Mouse (Mus musculus) heart, embryonic 15.5 days (tissue): Measurements from ENCODE around the gene Rora. TPM values are rescaled to one million over a fixed set of nuclear protein-coding genes. Genes with fewer than 3 reads are reported as not detected.

Experiments
- ATAC-seq: fragments of 200-750 bp; cut with Nextera tagmentation; replicated peaks from 2 replicates; pipeline ENCODE4 v1.8.0; 2017; ENCODE audit warnings: low read depth, moderate TSS enrichment; ENCODE audit not compliant: insufficient number of reproducible peaks, insufficient read depth, low FRiP score
- H3K27ac ChIP-seq: fragments of 300-500 bp; sonication (generic); 2 replicates; pipeline ENCODE4 v1.5.1; 2015; ENCODE audit warnings: mild to moderate bottlenecking, inconsistent platforms
- H3K27me3 ChIP-seq: fragments of 300-500 bp; sonication (generic); 2 replicates; pipeline ENCODE4 v1.6.1; 2015; ENCODE audit warnings: inconsistent platforms
- H3K36me3 ChIP-seq: fragments of 300-500 bp; sonication (generic); 2 replicates; pipeline ENCODE4 v1.6.1; 2015; ENCODE audit warnings: mild to moderate bottlenecking, inconsistent platforms
- H3K4me1 ChIP-seq: fragments of 300-500 bp; sonication (generic); replicated peaks from 2 replicates; pipeline ENCODE4 v1.6.1; 2015; ENCODE audit warnings: inconsistent platforms
- H3K4me2 ChIP-seq: fragments of 300-500 bp; sonication (generic); 2 replicates; pipeline ENCODE4 v1.6.1; 2015; ENCODE audit warnings: inconsistent platforms, mild to moderate bottlenecking, moderate library complexity
- H3K4me3 ChIP-seq: fragments of 300-500 bp; sonication (generic); 2 replicates; pipeline ENCODE4 v1.5.1; 2015; ENCODE audit warnings: mild to moderate bottlenecking, inconsistent platforms
- H3K9ac ChIP-seq: fragments of 300-500 bp; sonication (generic); 2 replicates; pipeline ENCODE4 v1.6.1; 2015; ENCODE audit warnings: mild to moderate bottlenecking, inconsistent platforms
- H3K9me3 ChIP-seq: fragments of 300-500 bp; sonication (generic); replicated peaks from 2 replicates; pipeline ENCODE4 v1.6.1; 2016; ENCODE audit warnings: inconsistent platforms
- WGBS: fragments of 180-500 bp; shearing (Covaris S2); methylation state at CpG from one replicate; pipeline ENCODE4 v1.1.7; 2015; ENCODE audit warnings: mixed read lengths; 5-methylcytosine and 5-hydroxymethylcytosine counted together
- polyA plus RNA-seq: library from polyadenylated mRNA; unstranded; fragments of >200 nt; fragmentation: Nextera tagmentation; extraction: Ambion mirVana; gene quantifications from 2 replicates; pipeline ENCODE4 v1.2.1, GENCODE M21; 2015

Gene Rora
- polyA plus RNA-seq, 1 experiment from 2014 or later: 7.3 TPM

DNA sequence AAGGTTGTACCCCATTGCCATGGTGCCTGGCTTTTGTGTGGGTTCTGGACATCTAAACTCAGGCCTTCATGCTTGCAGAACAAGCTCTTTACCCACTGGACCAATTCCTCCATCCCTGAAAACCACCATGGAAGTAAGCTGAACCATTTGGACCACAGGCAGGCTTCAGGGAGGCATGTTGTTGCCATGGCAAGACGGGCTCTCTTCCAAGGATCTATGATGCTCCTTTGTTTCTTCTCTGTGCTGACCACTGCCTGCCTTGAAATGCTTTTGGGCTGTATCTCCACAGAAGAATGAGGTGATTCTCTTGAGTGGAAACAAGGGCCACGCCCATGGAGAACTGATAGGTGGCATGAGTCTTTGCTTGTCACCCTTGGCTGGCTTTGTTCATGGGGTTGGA, 473.0 kb downstream of the Rora start:
- no peak overlapping the region for H3K27ac ChIP-seq
- no peak for ATAC-seq
- H3K4me3 ChIP-seq: no peak overlapping the region
- H3K4me1 ChIP-seq: peaks cover 30% of the 10 kb centered on the region
- WGBS: 89% methylated on average over 2 of the region's 2 CpGs
- H3K36me3 ChIP-seq: no peaks in the 10 kb centered on the region
- no peak overlapping the region for H3K4me2 ChIP-seq
- no peak overlapping the region for H3K9ac ChIP-seq
- H3K9me3 ChIP-seq: no peaks in the 10 kb centered on the region
- H3K27me3 ChIP-seq: peaks cover 5% of the 10 kb centered on the region; the same call in 1 of the 2 replicates

DNA sequence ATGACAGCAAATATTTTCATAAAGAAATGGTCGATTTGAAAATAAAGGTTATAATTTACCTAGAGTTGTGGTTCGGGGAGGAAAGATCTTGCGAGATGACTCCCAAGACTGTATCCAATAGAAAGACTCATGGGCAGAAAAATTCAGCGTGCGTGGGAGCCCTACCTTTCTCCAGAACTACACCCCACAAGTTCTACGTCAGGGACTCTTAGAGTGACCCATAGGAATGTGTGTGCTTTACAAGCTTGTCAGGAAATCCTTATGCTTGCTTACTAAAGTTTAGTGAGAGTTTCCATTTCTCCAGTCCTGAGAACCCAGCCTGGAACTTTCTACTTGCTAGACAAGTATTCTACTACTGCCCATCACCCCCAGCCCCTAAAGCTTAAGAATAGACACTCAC, 474.7 kb downstream of the Rora start:
- Histone ChIP-seq H3K9me3 (no peaks in the 10 kb centered on the region), H3K27me3 (peaks cover 5% of the 10 kb centered on the region; the same call in 1 of the 2 replicates), H3K4me1 (peaks cover 30% of the 10 kb centered on the region), H3K9ac (no peak overlapping the region), H3K36me3 (no peaks in the 10 kb centered on the region), H3K4me3 (no peak overlapping the region), H3K4me2 (0 out of 2 replicates have a peak overlapping the region, but pooled peaks have one; percentile 11), H3K27ac (peak overlapping the region; percentile 24; the same call in 1 of the 2 replicates)
- 56% methylated on average over 6 of the region's 6 CpGs for WGBS
- ATAC-seq: no peak

DNA sequence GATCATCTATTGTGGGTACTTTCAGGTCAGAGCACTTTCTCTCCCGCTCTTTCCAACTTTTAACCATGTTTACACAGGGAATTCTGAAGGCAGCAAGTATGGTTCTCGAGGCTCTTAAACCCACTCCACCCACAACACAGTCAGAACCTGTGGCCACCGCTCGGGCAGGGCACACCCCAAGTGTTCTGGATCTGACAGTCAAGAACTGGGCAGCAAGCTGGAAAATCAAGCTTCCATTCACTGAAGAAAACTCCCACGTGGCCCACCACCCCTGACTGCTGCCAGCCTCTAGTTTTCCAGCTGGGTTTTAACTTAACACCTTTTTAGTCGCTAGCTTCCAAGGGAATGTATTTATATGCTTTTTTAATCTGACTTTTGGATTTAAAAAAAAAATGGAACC, 479.4 kb downstream of the Rora start:
- Histone ChIP-seq H3K4me1 (peaks cover 19% of the 10 kb centered on the region), H3K27ac (no peak overlapping the region), H3K4me3 (no peak overlapping the region), H3K9ac (no peak overlapping the region), H3K27me3 (peaks cover 31% of the 10 kb centered on the region), H3K9me3 (no peaks in the 10 kb centered on the region), H3K4me2 (no peak overlapping the region), H3K36me3 (no peaks in the 10 kb centered on the region)
- 76% methylated on average over 6 of the region's 6 CpGs for WGBS
- no peak for ATAC-seq

DNA sequence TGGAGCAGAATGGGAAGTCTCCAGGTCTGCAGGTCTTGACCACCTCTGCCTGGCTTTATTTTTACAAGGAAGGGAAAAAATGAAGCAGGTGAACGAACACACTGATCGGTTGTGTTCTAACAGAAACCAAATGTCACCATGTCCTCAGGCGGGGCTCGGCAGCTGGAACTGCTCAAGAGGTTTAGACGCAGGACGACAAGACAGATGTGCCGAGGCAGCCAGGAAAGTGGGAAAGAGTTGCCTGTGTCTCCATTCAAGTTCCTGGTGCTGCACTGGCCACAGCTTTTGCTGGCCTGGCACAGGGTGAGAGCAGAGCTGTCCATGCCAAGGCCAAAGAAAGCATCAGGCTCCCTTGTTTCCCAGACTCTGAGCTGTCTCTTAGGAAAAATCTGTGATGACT, 480.1 kb downstream of the Rora start:
- Histone ChIP-seq H3K4me3 (no peak overlapping the region), H3K36me3 (no peaks in the 10 kb centered on the region), H3K27me3 (peaks cover 31% of the 10 kb centered on the region), H3K9me3 (no peaks in the 10 kb centered on the region), H3K27ac (peak overlapping the region; percentile 14; the same call in 1 of the 2 replicates), H3K4me2 (no peak overlapping the region), H3K4me1 (peaks cover 17% of the 10 kb centered on the region), H3K9ac (no peak overlapping the region)
- 40% methylated on average over 7 of the region's 7 CpGs for WGBS
- ATAC-seq: no peak

DNA sequence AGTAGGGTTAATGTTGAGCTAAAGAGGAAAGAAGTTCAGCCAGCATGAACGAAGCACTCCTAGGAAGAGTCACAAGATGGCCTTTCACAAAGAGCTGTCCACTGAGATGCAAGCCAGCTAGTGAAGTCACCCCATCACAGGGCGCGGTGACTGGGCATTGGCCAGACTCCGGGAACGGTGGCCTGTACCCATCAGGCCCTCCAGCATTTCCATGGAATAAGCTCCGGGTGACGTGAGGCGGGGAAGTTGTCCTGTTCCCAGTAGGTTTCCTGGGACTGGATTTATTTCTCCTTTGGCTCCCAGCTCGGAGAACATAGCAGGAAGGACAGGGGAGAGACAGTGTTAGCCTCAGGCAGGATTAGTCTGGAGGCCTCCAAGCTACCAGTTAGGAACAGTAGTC, 481.0 kb downstream of the Rora start:
- Histone ChIP-seq H3K27me3 (peaks cover 31% of the 10 kb centered on the region), H3K4me3 (no peak overlapping the region), H3K9me3 (no peaks in the 10 kb centered on the region), H3K27ac (no peak overlapping the region), H3K9ac (no peak overlapping the region), H3K4me1 (peaks cover 9% of the 10 kb centered on the region; the same call in 1 of the 2 replicates), H3K4me2 (no peak overlapping the region), H3K36me3 (no peaks in the 10 kb centered on the region)
- 80% methylated on average over 9 of the region's 9 CpGs for WGBS
- no peak for ATAC-seq

DNA sequence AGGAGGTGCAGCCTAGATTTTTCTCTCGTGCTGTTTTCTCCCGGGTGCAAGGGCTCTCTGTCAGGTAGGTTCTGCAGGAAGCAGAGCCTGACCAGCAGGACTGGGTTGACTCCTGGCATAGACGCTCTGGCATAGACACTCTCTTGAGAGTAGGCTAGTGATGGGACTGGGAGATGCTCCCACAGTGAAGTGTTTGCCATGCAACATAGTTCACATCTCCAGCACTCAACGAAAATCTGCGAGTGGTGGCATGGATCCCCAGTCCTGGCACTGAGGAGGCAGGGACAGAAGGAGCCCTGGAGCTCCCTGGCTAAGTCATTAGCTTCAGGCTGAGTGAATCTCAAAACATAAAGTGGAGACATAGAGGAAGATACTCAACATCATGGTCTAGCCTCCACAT, 483.2 kb downstream of the Rora start:
- Histone ChIP-seq H3K4me2 (no peak overlapping the region), H3K36me3 (no peaks in the 10 kb centered on the region), H3K9me3 (no peaks in the 10 kb centered on the region), H3K4me3 (no peak overlapping the region), H3K27ac (no peak overlapping the region), H3K27me3 (peaks cover 25% of the 10 kb centered on the region), H3K9ac (no peak overlapping the region), H3K4me1 (peaks cover 9% of the 10 kb centered on the region; the same call in 1 of the 2 replicates)
- no peak for ATAC-seq
- 85% methylated on average over 5 of the region's 5 CpGs for WGBS

DNA sequence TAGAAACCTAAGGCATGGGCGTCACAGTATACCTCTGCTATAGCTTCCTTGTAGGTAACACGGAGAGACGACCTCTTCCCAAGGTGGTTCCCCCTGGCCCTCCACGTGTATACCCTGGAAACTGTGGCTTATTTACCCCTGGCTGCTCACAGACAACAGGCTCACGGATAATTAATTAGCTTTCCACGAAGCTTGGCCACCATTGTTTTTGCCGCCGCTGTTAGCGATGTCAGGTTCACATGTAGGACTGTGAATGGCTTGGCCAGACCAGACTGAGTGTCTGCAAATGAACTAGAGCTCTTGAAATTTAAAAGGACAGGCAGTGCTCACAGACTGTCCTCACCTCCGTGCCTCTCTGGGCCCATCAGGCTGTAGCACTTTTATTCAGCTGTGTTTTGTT, 483.8 kb downstream of the Rora start:
- peaks cover 9% of the 10 kb centered on the region; the same call in 1 of the 2 replicates for H3K4me1 ChIP-seq
- no peak overlapping the region for H3K9ac ChIP-seq
- 71% methylated on average over 10 of the region's 10 CpGs for WGBS
- H3K36me3 ChIP-seq: no peaks in the 10 kb centered on the region
- H3K4me3 ChIP-seq: no peak overlapping the region
- peaks cover 25% of the 10 kb centered on the region for H3K27me3 ChIP-seq
- ATAC-seq: no peak
- no peaks in the 10 kb centered on the region for H3K9me3 ChIP-seq
- H3K27ac ChIP-seq: no peak overlapping the region
- no peak overlapping the region for H3K4me2 ChIP-seq

DNA sequence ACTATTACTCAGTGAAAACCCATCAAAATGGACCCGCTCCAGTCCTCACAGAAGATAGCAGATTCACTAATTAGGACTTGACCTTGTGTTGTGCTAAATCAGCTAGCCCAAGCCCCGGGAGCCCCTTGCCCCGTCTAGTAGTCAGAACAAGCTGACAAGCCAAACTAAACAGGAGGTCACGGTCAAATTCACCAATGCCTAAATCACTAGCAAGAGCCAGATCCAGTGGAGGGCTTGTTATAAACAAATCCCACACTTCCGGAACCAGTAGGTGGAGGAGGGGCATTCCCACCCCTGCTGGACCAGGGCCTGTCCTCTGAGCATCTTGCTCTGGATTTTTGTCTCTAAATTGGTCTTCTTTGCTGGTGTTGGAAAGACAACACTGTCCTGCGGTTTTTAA, 486.6 kb downstream of the Rora start:
- Histone ChIP-seq H3K4me3 (no peak overlapping the region), H3K4me2 (no peak overlapping the region), H3K36me3 (no peaks in the 10 kb centered on the region), H3K9ac (no peak overlapping the region), H3K27me3 (peaks cover 18% of the 10 kb centered on the region), H3K27ac (no peak overlapping the region), H3K4me1 (0 out of 2 replicates have a peak, but pooled peaks cover 3% of the 10 kb centered on the region), H3K9me3 (no peaks in the 10 kb centered on the region; the same call in 1 of the 2 replicates)
- no peak for ATAC-seq
- WGBS: 68% methylated on average over 6 of the region's 6 CpGs

DNA sequence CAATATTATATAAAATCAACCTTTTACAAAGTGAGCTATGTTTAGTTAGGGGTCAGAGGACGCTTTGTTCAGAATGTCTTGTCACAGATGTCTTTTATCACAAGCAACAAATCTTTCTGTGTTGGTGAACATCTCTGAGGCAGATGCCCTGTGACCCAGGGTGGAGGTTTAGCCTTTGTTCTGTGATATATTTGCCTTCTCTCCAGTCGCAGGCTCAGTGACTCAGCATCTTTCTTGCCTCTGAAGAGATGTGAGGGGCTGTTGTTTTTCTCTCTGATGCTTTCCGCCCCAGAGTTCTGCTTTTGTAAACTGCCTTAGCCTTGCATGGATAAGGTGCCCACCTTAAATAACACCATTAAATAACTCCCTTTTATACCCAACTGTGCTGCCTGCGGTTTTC, 488.3 kb downstream of the Rora start:
- Histone ChIP-seq H3K4me1 (0 out of 2 replicates have a peak, but pooled peaks cover 3% of the 10 kb centered on the region), H3K4me3 (no peak overlapping the region), H3K27me3 (peaks cover 1% of the 10 kb centered on the region; the same call in 1 of the 2 replicates), H3K36me3 (no peaks in the 10 kb centered on the region), H3K9me3 (peaks cover 6% of the 10 kb centered on the region; the same call in 1 of the 2 replicates), H3K4me2 (no peak overlapping the region), H3K9ac (no peak overlapping the region), H3K27ac (no peak overlapping the region)
- no peak for ATAC-seq
- 73% methylated on average over 4 of the region's 4 CpGs for WGBS

DNA sequence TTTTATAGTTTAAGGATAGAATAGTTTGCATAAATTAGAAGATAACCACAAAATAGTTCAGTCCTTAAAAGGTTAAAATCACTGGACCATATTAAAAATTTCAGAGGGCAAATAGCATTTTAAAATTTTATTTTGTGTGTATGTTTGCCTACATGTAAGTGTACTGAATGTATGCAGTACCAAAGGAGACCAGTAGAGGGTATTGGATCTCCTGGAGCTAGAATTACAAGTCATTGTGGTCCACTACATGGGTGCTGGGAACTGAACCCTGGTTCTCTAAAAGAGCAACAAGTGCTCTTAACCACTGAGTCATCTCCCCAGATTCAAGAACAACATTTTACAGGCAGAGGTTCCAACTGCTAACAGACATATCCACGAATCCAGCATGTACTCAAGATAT, 493.4 kb downstream of the Rora start:
- Histone ChIP-seq H3K4me3 (no peak overlapping the region), H3K4me1 (0 out of 2 replicates have a peak, but pooled peaks cover 2% of the 10 kb centered on the region), H3K9me3 (peaks cover 6% of the 10 kb centered on the region; the same call in 1 of the 2 replicates), H3K27me3 (no peaks in the 10 kb centered on the region), H3K27ac (no peak overlapping the region), H3K4me2 (no peak overlapping the region), H3K9ac (no peak overlapping the region), H3K36me3 (no peaks in the 10 kb centered on the region)
- no peak for ATAC-seq
- WGBS: 79% methylated on average over 1 of the region's 1 CpGs

DNA sequence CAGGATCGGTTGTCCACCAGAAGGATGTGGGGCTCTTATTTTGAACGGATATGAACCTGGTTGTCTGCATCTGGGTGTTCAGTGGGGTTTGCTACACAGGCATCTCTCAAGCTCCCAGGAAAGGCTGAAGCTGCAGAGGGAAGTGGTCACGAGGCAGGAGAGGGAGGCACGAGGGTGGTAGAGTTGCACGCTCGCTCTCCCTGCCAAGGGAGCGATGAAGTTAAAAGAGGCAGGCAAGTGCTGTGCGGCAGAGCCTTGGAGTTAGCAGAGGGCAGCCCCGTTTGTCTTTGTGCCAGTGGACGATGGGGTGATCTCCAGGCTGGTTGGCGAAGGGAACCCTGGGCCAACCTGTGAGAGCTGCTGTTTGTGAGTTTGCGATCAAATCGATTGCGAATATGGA, 496.6 kb downstream of the Rora start:
- H3K9ac ChIP-seq: no peak overlapping the region
- no peak overlapping the region for H3K4me3 ChIP-seq
- H3K27ac ChIP-seq: no peak overlapping the region
- no peak; the same call in 1 of the 2 replicates for ATAC-seq
- H3K4me1 ChIP-seq: 0 out of 2 replicates have a peak, but pooled peaks cover 2% of the 10 kb centered on the region
- no peaks in the 10 kb centered on the region for H3K36me3 ChIP-seq
- no peaks in the 10 kb centered on the region for H3K27me3 ChIP-seq
- 55% methylated on average over 14 of the region's 14 CpGs for WGBS
- H3K9me3 ChIP-seq: peaks cover 6% of the 10 kb centered on the region; the same call in 1 of the 2 replicates
- H3K4me2 ChIP-seq: no peak overlapping the region

DNA sequence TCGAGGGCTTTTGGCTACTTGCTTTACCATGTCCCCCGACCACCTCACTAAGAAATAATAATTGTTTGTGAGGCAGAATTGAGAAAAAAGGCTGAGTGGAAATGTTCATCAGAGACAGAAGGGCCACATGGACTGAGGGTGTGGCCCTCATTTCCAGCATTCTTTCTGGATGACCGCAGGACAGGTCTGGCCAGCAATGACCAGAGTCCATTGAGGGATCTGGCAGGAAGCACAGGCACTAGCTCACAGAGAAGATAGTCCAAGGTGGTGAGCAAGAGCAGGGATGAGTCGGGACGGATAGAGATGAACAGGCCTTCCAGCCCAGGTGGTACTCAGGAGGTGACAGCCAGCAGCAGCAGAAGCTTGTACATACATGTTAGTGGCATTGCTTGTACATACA, 501.1 kb downstream of the Rora start:
- Histone ChIP-seq H3K4me2 (no peak overlapping the region), H3K4me1 (0 out of 2 replicates have a peak, but pooled peaks cover 2% of the 10 kb centered on the region), H3K27me3 (no peaks in the 10 kb centered on the region), H3K9ac (no peak overlapping the region), H3K9me3 (no peaks in the 10 kb centered on the region), H3K27ac (no peak overlapping the region), H3K4me3 (no peak overlapping the region), H3K36me3 (no peaks in the 10 kb centered on the region)
- WGBS: 87% methylated on average over 5 of the region's 5 CpGs
- ATAC-seq: no peak
